Mouse (Mus musculus) neural tube, embryonic 14.5 days (tissue): ENCODE measurements around the gene Polk. TPM values are rescaled to one million over a fixed set of nuclear protein-coding genes. Genes with fewer than 3 reads are reported as not detected.

ENCODE experiments used
- ATAC-seq: fragments of 200-750 bp; cut with Nextera tagmentation; 2 replicates; pipeline ENCODE4 v1.8.0; 2017; ENCODE audit warnings: low read depth, mild to moderate bottlenecking, moderate TSS enrichment, moderate library complexity
- H3K27ac ChIP-seq: fragments of 300-500 bp; sonication (generic); 2 replicates; pipeline ENCODE4 v1.5.1; 2014; ENCODE audit warnings: low read depth, mild to moderate bottlenecking, control low read depth, low read length, moderate library complexity, mixed read lengths
- H3K27me3 ChIP-seq: fragments of 300-500 bp; sonication (generic); 2 replicates; pipeline ENCODE4 v1.6.1; 2014; ENCODE audit warnings: low read length; ENCODE audit not compliant: control insufficient read depth, insufficient read depth
- H3K36me3 ChIP-seq: fragments of 300-500 bp; sonication (generic); 2 replicates; pipeline ENCODE4 v1.6.1; 2014; ENCODE audit warnings: low read length, mixed read lengths; ENCODE audit not compliant: control insufficient read depth, insufficient read depth
- H3K4me1 ChIP-seq: fragments of 300-500 bp; sonication (generic); 2 replicates; pipeline ENCODE4 v1.6.1; 2014; ENCODE audit warnings: low read length; ENCODE audit not compliant: control insufficient read depth, insufficient read depth
- H3K4me2 ChIP-seq: fragments of 300-500 bp; sonication (generic); 2 replicates; pipeline ENCODE4 v1.6.1; 2014; ENCODE audit warnings: mild to moderate bottlenecking, low read depth, low read length, control low read depth
- H3K4me3 ChIP-seq: fragments of 300-500 bp; sonication (generic); 2 replicates; pipeline ENCODE4 v1.5.1; 2014; ENCODE audit warnings: low read depth, low read length, control low read depth, mixed read lengths
- H3K9ac ChIP-seq: fragments of 300-500 bp; sonication (generic); replicated peaks from 2 replicates; pipeline ENCODE4 v1.6.1; 2014; ENCODE audit warnings: low read depth, mild to moderate bottlenecking, control low read depth, low read length, mixed read lengths
- H3K9me3 ChIP-seq: fragments of 300-500 bp; sonication (generic); 2 replicates; pipeline ENCODE4 v1.6.1; 2016; ENCODE audit warnings: low read length; ENCODE audit not compliant: control insufficient read depth
- WGBS: fragments of 180-500 bp; shearing (Covaris S2); extraction: QIAGEN DNeasy Blood & Tissue Kit; methylation state at CpG from one replicate; pipeline ENCODE4 v1.1.7; 2014; 5-methylcytosine and 5-hydroxymethylcytosine counted together
- polyA plus RNA-seq: library from polyadenylated mRNA; unstranded; fragments of >200 nt; fragmentation: Nextera tagmentation; extraction: Ambion mirVana; gene quantifications from 2 replicates; pipeline ENCODE4 v1.2.1, GENCODE M21; 2014

Polk gene
- polyA plus RNA-seq, 1 experiment from 2014 or later: 6.7 TPM

DNA sequence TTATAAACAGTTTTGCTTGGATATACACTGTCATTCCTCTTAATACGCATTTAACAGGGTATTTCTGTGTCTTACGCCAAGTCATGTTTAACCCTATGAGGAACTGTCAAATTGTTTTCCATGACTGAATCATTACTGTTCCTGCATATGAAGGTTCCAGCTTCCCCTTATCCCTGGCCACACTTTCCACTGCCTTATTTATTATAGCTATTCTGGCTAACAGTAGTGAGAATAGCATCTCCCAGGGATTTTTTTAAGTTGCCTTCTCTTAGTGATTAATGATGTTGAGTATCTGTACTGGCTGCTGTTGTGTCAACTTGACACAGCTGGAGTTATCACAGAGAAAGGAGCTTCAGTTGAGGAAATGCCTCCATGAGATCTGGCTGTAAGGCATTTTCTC, 25.0 kb downstream of the Polk start:
- no peak overlapping the region for H3K9ac ChIP-seq
- ATAC-seq: no peak
- H3K4me1 ChIP-seq: no peaks in the 10 kb centered on the region
- H3K4me2 ChIP-seq: no peak overlapping the region
- H3K27me3 ChIP-seq: no peaks in the 10 kb centered on the region
- no peaks in the 10 kb centered on the region for H3K9me3 ChIP-seq
- no peaks in the 10 kb centered on the region for H3K36me3 ChIP-seq
- 93% methylated on average over 2 of the region's 2 CpGs for WGBS
- no peak overlapping the region for H3K4me3 ChIP-seq
- no peak overlapping the region for H3K27ac ChIP-seq

GRCm38 (mm10) chr13:96516249-96516648, 26.1 kb downstream of the Polk start:
- Histone ChIP-seq H3K27me3 (no peaks in the 10 kb centered on the region), H3K4me1 (no peaks in the 10 kb centered on the region), H3K4me2 (no peak overlapping the region), H3K4me3 (no peak overlapping the region), H3K9me3 (no peaks in the 10 kb centered on the region), H3K9ac (no peak overlapping the region), H3K36me3 (no peaks in the 10 kb centered on the region), H3K27ac (no peak overlapping the region)
- 97% methylated on average over 9 of the region's 9 CpGs for WGBS
- ATAC-seq: no peak

GRCm38 (mm10) chr13:96514154-96514942, 28.0 kb downstream of the Polk start:
- no peaks in the 10 kb centered on the region for H3K36me3 ChIP-seq
- no peak for ATAC-seq

DNA sequence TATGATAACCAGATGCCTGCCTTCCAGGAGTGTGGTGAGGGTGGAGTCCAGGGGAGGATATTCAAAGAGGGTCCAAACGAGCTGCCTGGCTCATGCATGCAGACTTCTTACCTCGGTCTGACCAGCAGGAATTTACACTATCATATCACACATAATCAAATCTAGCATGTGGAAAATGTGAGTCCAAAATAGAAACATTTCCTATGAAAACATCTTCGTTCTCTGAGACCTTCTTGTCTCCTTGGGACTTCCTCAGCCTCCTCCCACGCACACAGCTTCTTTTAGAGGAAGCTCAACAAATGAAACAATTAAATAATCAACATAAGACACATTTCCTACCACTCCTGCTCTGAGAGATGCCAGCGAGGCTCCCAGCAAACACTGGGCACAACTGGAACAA, 30.5 kb downstream of the Polk start:
- no peaks in the 10 kb centered on the region for H3K9me3 ChIP-seq
- no peak overlapping the region for H3K27ac ChIP-seq
- 74% methylated on average over 5 of the region's 5 CpGs for WGBS
- H3K9ac ChIP-seq: no peak overlapping the region
- no peak for ATAC-seq
- H3K36me3 ChIP-seq: no peaks in the 10 kb centered on the region
- H3K4me3 ChIP-seq: no peak overlapping the region
- no peak overlapping the region for H3K4me2 ChIP-seq
- H3K4me1 ChIP-seq: no peaks in the 10 kb centered on the region
- H3K27me3 ChIP-seq: no peaks in the 10 kb centered on the region

More at GRCm38 (mm10) chr13:96514154-96514942, 28.0 kb downstream of the Polk start:
- WGBS: 86% methylated on average over 5 of the region's 5 CpGs
- H3K4me3 ChIP-seq: no peak overlapping the region
- H3K4me2 ChIP-seq: no peak overlapping the region
- H3K27me3 ChIP-seq: no peaks in the 10 kb centered on the region
- no peaks in the 10 kb centered on the region for H3K9me3 ChIP-seq
- H3K27ac ChIP-seq: no peak overlapping the region
- H3K4me1 ChIP-seq: no peaks in the 10 kb centered on the region
- no peak overlapping the region for H3K9ac ChIP-seq

GRCm38 (mm10) chr13:96511262-96511661, 31.1 kb downstream of the Polk start:
- Histone ChIP-seq H3K9ac (no peak overlapping the region), H3K36me3 (no peaks in the 10 kb centered on the region), H3K4me2 (no peak overlapping the region), H3K4me3 (no peak overlapping the region), H3K27ac (no peak overlapping the region), H3K4me1 (no peaks in the 10 kb centered on the region), H3K9me3 (no peaks in the 10 kb centered on the region), H3K27me3 (no peaks in the 10 kb centered on the region)
- WGBS: 90% methylated on average over 1 of the region's 1 CpGs
- ATAC-seq: no peak

GRCm38 (mm10) chr13:96510635-96511034, 31.7 kb downstream of the Polk start:
- H3K4me1 ChIP-seq: no peaks in the 10 kb centered on the region
- H3K4me2 ChIP-seq: no peak overlapping the region
- WGBS: 82% methylated on average over 13 of the region's 13 CpGs
- no peaks in the 10 kb centered on the region for H3K9me3 ChIP-seq
- H3K36me3 ChIP-seq: no peaks in the 10 kb centered on the region
- no peak overlapping the region for H3K4me3 ChIP-seq
- H3K27me3 ChIP-seq: no peaks in the 10 kb centered on the region
- H3K9ac ChIP-seq: no peak overlapping the region
- ATAC-seq: no peak
- H3K27ac ChIP-seq: no peak overlapping the region

- H3K27me3 ChIP-seq: no peaks in the 10 kb centered on the region
- H3K4me2 ChIP-seq: no peak overlapping the region
- H3K9ac ChIP-seq: no peak overlapping the region
- no peaks in the 10 kb centered on the region for H3K9me3 ChIP-seq
- H3K4me1 ChIP-seq: no peaks in the 10 kb centered on the region
- H3K4me3 ChIP-seq: no peak overlapping the region
- ATAC-seq: no peak
- no peak overlapping the region for H3K27ac ChIP-seq
- WGBS: 94% methylated on average over 4 of the region's 4 CpGs
- H3K36me3 ChIP-seq: no peaks in the 10 kb centered on the region
Observed at GRCm38 (mm10) chr13:96507541-96507940, 34.8 kb downstream of the Polk start.

DNA sequence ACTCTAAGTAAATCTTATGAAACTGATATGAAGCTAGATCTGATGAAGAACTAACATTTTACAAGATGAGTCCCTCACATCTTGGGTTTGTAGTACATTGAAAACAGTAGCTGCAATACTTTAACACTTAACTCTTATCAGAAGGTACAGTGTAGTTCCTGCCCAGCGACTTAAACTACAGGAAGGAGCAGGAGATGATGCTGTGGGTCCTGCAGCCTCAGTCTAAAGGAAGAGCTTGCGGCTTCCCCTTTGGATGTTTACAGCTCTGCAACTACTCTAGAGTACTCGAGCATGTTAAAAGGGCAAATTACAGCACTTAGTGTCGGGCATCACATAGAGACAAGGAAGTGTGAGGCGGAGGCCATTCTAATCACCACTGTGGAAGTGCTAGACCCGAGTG, 36.1 kb downstream of the Polk start:
- Histone ChIP-seq H3K4me3 (no peak overlapping the region), H3K27ac (no peak overlapping the region), H3K4me2 (no peak overlapping the region), H3K27me3 (no peaks in the 10 kb centered on the region), H3K9me3 (no peaks in the 10 kb centered on the region), H3K9ac (no peak overlapping the region), H3K36me3 (no peaks in the 10 kb centered on the region), H3K4me1 (no peaks in the 10 kb centered on the region)
- WGBS: 70% methylated on average over 6 of the region's 6 CpGs
- ATAC-seq: no peak

GRCm38 (mm10) chr13:96505661-96506060, 36.7 kb downstream of the Polk start:
- Histone ChIP-seq H3K4me2 (no peak overlapping the region), H3K9me3 (no peaks in the 10 kb centered on the region), H3K9ac (no peak overlapping the region), H3K36me3 (no peaks in the 10 kb centered on the region), H3K27me3 (no peaks in the 10 kb centered on the region), H3K4me3 (no peak overlapping the region), H3K4me1 (no peaks in the 10 kb centered on the region), H3K27ac (no peak overlapping the region)
- ATAC-seq: no peak
- WGBS: 91% methylated on average over 4 of the region's 4 CpGs
